Mouse (Mus musculus) thymus, adult 2 months (tissue): ENCODE results near the gene Peli1. TPM values are rescaled to one million over a fixed set of nuclear protein-coding genes. Genes with fewer than 3 reads are reported as not detected.

Experiments used
- DNase-seq: peaks from one replicate; pipeline ENCODE4 v3.0.0; 2021
- H3K27ac ChIP-seq: fragments of 200-500 bp; 2 replicates; pipeline ENCODE4 v1.5.1; 2012; ENCODE audit warnings: low read length, control low read depth; ENCODE audit not compliant: control insufficient read depth, insufficient read depth
- H3K27me3 ChIP-seq: fragments of 200-500 bp; 2 replicates; pipeline ENCODE4 v1.6.1; 2012; ENCODE audit warnings: mild to moderate bottlenecking, low read length, moderate library complexity, mixed read lengths; ENCODE audit not compliant: control insufficient read depth, insufficient read depth
- H3K36me3 ChIP-seq: fragments of 200-500 bp; 2 replicates; pipeline ENCODE4 v1.6.1; 2012; ENCODE audit warnings: mild to moderate bottlenecking, low read length, moderate library complexity; ENCODE audit not compliant: control insufficient read depth, insufficient read depth
- H3K4me1 ChIP-seq: fragments of 200-500 bp; replicated peaks from 2 replicates; pipeline ENCODE4 v1.6.1; 2012; ENCODE audit warnings: low read length; ENCODE audit not compliant: control insufficient read depth, insufficient read depth
- H3K4me3 ChIP-seq: fragments of 200-500 bp; 2 replicates; pipeline ENCODE4 v1.5.1; 2012; ENCODE audit warnings: mild to moderate bottlenecking, low read length, control low read depth, moderate library complexity; ENCODE audit not compliant: control insufficient read depth, insufficient read depth
- CTCF ChIP-seq: fragments of 200-500 bp; IDR thresholded peaks from 2 replicates; pipeline ENCODE4 v1.5.1; 2012; ENCODE audit warnings: mild to moderate bottlenecking, control low read depth, low read length, moderate library complexity, borderline replicate concordance; ENCODE audit not compliant: control insufficient read depth, poor library complexity, insufficient read depth; ENCODE audit errors: extremely low read depth
- POLR2A ChIP-seq: fragments of 200-500 bp; IDR thresholded peaks from 2 replicates; pipeline ENCODE4 v1.6.1; 2012; ENCODE audit warnings: mild to moderate bottlenecking, low read length, control low read depth, moderate library complexity; ENCODE audit not compliant: control insufficient read depth, poor library complexity, insufficient read depth; ENCODE audit errors: extremely low read depth
- WGBS: fragments of 180-500 bp; shearing (Covaris S2); methylation state at CpG from one replicate; pipeline ENCODE4 v1.1.7; 2018; 5-methylcytosine and 5-hydroxymethylcytosine counted together
- polyA plus RNA-seq: library from polyadenylated mRNA; depleted of rRNA; stranded (reverse); fragments of >200 nt; gene quantifications from 2 replicates; pipeline ENCODE4 v1.2.3, GENCODE M21; 2012

Gene Peli1
- polyA plus RNA-seq, 1 experiment, result 53.4 TPM

DNA sequence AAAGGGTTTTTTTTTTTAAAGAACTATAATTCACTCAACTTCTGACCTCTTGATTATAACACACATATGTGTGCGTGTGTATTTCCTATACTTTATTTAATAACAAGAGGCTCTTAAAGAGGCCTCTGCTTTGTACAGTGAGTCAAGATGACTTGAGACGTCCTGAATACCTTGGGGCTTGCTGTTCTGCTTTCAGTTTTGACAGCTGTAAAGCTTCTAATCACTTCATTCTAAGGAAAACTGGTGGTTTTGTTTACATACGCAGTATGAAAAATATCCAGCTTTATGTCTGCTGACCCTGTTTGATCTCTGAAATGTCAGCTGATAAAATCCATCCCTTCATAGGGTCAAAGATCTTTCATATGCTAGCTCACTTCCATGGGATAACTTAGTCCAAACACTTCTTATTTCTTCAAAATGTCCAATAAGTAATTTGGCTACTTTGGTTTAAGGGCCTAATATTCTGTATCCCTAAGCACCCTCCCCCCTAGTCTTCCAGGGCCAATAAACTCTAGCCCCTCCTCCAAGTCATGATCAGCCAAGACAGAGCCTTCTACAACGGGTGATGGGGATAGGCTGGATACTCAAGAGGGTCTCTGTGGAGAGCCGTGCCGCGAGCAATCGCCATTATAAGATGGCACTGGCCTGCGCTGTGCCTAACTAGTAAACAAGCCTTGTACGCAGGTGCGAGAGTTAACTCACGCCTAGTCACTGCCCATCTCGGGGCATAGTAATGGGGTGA lies 34.8 kb upstream of the Peli1 start:
- WGBS, result 96% methylated on average over 13 of the region's 13 CpGs
- Histone ChIP-seq H3K27me3 (no peaks in the 10 kb centered on the region), H3K4me3 (no peak overlapping the region), H3K4me1 (no peaks in the 10 kb centered on the region), H3K27ac (no peak overlapping the region), H3K36me3 (no peaks in the 10 kb centered on the region)
- no peak for TF ChIP-seq CTCF
- no peak for TF ChIP-seq POLR2A
- DNase-seq, result no peak

DNA sequence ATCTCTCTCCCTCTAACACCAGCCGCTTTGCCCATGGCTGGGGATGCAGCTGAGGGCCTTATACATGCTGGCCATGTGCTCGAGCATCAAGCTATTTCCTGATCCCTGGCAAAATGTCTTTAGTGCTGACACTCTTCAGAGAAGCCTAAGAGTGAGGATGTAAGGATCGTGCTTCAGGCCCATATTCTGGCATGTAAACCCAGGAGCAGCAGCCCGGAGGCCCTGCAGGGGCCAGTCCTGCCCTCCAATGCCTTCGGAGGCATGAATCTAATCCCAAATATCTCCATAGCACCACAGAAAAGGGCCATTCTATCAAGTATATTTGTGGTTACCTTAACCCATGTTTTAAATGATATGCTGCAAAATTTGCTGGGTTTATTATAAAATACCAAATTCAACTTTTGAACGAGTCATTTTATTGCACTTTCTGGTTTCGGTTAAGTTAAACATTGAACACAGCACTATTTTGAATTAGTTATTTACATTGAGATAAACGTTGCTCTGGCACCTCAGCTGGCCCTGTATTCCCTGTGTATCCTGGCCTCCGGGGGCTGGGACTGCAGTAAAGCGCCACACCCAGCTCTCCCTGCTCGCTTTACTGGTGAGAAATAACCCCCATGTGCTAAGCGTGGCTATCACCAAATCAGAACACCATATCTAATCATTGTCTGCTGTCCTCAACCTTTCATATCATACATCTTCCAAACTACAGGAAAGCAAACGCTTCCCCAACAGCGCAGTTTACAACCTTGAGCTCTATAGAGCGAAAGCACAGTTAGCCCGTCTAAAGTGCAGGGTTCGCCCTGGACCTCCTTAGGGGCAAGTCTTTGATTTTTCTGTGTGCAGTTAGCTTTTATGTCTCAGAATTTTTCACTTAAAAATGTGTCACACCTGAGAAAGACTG lies 33.3 kb upstream of the Peli1 start:
- no peaks in the 10 kb centered on the region for H3K4me1 ChIP-seq
- H3K36me3 ChIP-seq, result no peaks in the 10 kb centered on the region
- no peak overlapping the region for H3K27ac ChIP-seq
- no peaks in the 10 kb centered on the region for H3K27me3 ChIP-seq
- WGBS, result 96% methylated on average over 17 of the region's 17 CpGs
- DNase-seq, result no peak
- no peak overlapping the region for H3K4me3 ChIP-seq
- TF ChIP-seq POLR2A (no peak), CTCF (no peak)

DNA sequence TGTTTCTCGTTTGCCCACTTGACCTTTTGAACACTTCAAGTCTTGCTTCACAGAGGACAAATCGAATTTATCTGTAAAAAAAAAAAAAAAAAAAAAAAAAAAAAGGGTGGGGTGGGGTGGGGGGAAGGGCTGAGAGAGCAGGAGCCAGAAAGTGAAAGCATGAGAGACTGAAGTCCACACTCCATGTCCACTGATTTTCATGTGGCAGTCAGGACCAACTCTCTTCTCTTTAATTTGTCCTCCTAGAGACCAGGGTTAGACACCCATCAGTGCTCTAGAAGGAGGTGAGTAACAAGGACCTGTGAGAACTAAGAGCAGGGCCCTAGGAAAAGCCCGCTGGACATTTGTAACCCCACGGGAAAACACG lies 32.7 kb upstream of the Peli1 start:
- WGBS, result 89% methylated on average over 5 of the region's 5 CpGs
- DNase-seq, result no peak
- Histone ChIP-seq H3K4me1 (no peaks in the 10 kb centered on the region), H3K27me3 (no peaks in the 10 kb centered on the region), H3K36me3 (no peaks in the 10 kb centered on the region), H3K4me3 (no peak overlapping the region), H3K27ac (no peak overlapping the region)
- TF ChIP-seq POLR2A (no peak), CTCF (no peak)

DNA sequence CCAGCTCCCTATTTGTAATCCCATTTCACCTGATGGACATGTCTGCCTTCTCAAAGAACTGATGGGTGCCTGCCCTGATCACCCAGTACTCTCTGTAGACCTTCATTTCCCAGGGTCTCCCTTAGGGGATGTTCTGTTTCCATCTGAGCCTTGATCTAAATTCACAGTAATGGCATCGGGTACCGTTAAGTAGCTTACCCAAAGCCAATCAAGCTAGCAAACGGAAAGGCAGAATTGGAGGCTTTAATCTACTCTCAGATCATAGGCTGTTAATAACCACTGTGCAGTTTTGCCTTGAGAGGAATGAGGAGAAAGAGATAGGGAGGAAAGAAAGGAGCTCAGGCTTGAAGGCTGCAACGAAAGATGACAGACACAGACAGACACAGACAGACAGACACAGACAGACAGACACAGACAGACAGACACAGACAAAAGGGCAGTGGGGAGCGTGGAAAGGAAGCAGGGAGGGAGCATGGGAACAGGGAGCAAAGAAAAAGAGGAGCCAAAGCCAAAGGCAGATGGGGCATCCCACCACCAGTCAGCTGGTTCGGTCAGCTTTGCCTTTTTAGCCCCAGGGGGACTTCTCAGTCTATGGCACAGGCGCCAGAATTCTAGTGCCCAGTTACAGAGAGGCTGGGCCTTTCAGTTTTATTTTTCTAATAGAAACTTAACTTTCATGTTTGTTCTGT lies 30.6 kb upstream of the Peli1 start:
- no peak for DNase-seq
- 94% methylated on average over 7 of the region's 7 CpGs for WGBS
- Histone ChIP-seq H3K36me3 (no peaks in the 10 kb centered on the region), H3K27me3 (no peaks in the 10 kb centered on the region), H3K27ac (no peak overlapping the region), H3K4me3 (no peak overlapping the region), H3K4me1 (no peaks in the 10 kb centered on the region)
- TF ChIP-seq POLR2A, result no peak

DNA sequence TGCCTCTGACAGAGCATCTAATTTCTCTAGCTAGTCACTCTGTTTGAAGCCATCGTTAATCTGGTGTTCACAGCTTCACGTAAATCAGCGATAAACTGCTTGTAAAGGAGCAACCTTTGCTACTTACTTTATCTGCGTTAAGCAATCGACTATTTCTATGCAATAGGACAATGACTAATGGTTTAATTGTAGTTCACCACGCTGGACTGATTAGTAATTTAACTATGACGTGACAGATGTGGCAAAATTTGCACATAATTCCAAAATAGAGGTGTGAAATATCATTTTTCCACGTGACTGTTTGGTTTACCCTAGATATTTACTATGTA lies 30.1 kb upstream of the Peli1 start:
- no peak for DNase-seq
- H3K4me3 ChIP-seq, result no peak overlapping the region
- no peaks in the 10 kb centered on the region for H3K36me3 ChIP-seq
- no peak overlapping the region for H3K27ac ChIP-seq
- H3K4me1 ChIP-seq, result no peaks in the 10 kb centered on the region
- H3K27me3 ChIP-seq, result no peaks in the 10 kb centered on the region
- TF ChIP-seq CTCF (no peak), POLR2A (no peak)
- WGBS, result 90% methylated on average over 8 of the region's 8 CpGs

DNA sequence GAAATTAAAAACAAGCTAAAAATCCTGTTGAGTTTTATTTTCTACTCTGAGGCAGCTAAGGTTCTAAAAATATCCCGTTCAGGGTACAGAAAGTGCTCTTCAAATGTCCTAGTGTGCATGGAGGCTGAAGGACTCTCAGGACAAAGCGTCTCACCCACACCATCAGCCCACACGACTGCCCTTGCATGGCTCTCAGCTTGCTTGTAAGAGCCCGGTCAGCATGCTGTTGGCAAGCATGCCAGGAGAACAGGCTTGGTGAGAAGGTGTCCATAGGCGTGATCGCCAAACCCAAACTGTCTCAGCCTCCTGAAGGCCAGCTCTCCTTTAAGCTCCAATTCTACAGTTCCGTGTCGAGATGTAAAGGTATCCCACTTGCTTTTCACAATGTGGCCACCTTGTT lies 29.7 kb upstream of the Peli1 start:
- Histone ChIP-seq H3K27ac (no peak overlapping the region), H3K4me3 (no peak overlapping the region), H3K27me3 (no peaks in the 10 kb centered on the region), H3K36me3 (no peaks in the 10 kb centered on the region), H3K4me1 (no peaks in the 10 kb centered on the region)
- TF ChIP-seq CTCF, result no peak
- no peak for DNase-seq
- 94% methylated on average over 8 of the region's 8 CpGs for WGBS

DNA sequence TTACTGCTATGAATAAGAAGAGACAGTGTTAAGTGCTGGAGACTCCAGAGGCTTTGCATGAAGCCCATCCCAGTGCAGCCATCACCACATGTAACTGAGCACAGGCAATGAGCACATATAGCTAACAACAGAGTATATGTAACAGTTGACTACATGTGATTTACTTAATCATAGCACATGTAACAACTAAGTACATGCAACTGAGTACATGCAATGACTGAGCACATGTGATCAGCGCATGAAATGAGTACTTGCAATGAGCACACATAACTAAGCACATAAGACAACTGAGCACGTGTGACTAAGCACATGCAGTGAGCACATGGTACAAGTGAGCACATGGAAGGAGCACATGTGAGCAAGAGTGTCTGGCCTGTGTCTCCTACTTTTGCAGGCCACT lies 29.0 kb upstream of the Peli1 start:
- Histone ChIP-seq H3K36me3 (no peaks in the 10 kb centered on the region), H3K4me3 (no peak overlapping the region), H3K27ac (no peak overlapping the region), H3K27me3 (no peaks in the 10 kb centered on the region), H3K4me1 (no peaks in the 10 kb centered on the region)
- WGBS, result 100% methylated on average over 2 of the region's 2 CpGs
- DNase-seq, result no peak
- no peak for TF ChIP-seq CTCF
- no peak for TF ChIP-seq POLR2A
